Mouse (Mus musculus) brain, embryonic 14.5 days (tissue): ENCODE results near the gene Setd4.

Experiments used
- CTCF ChIP-seq: fragments of 200-500 bp; IDR thresholded peaks from 2 replicates; pipeline ENCODE4 v1.5.1; 2012; ENCODE audit warnings: inconsistent platforms, mild to moderate bottlenecking, moderate library complexity, borderline replicate concordance; ENCODE audit not compliant: insufficient read depth, insufficient read length; ENCODE audit errors: extremely low read depth
- POLR2A ChIP-seq: fragments of 200-500 bp; IDR thresholded peaks from 2 replicates; pipeline ENCODE4 v1.6.1; 2012; ENCODE audit warnings: mild to moderate bottlenecking, inconsistent platforms, borderline replicate concordance; ENCODE audit not compliant: poor library complexity, insufficient read depth, insufficient read length, severe bottlenecking; ENCODE audit errors: extremely low read depth

GRCm38 (mm10) chr16:93626745-93627144 lies 22.9 kb upstream of the Setd4 start:
- no peak for TF ChIP-seq POLR2A
- TF ChIP-seq CTCF: peak; percentile 48; the same call in 1 of the 2 replicates
